Mouse (Mus musculus): ENCODE results near the gene Dspp.

Gene Dspp

DNA sequence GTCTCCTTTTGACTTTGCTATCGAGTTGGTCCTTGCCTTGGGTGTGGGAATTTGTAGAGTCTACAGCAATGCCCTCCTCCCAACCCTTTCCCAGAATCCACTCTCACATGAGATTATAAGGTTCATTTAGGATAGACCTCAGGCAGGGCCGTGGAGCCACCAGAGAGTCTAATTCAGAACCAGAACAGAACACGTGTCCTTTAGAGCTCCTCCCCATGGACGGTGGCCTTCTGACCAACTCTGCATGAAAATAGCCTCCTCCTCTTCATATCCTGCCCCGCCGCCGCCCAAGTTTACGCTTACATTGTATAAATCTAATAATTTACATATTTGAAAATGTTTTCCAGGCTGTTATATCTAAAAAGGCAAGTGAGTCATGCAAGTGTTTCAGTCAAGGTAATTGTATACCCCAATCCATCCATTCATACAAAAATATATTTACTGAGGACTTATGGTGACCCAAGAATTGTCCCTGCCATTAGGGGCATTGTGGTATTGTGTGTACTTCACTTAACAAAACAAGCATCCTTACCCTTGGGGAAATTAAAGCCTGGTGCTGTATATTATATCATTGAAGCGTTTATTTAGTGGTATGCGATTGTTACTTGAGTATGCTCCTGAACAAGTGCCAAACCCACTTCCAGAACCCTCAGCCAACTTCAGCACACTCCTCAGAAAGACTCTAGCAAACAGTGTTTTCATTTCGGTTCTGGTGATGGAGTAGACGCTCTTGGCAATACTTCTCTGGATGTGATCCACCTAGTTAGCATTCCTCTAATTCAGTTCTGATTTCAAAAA lies 30.8 kb downstream of the Dspp start:
- no peak for DNase-seq (ENCODE audit: low spot score in 2 of 2)

- DNase-seq (ENCODE audit: low spot score in 2 of 2) = no peak
Observed at GRCm38 (mm10) chr5:104202351-104202750, 31.8 kb downstream of the Dspp start, which contains the start of gene Dmp1. Dmp1 (plus strand) TSS chr5:104202613.

GRCm38 (mm10) chr5:104212531-104212930 lies 42.0 kb downstream of the Dspp start:
- no peak for DNase-seq (ENCODE audit: low spot score in 2 of 2)

- DNase-seq (ENCODE audit: low spot score in 2 of 2) = no peak
Observed at GRCm38 (mm10) chr5:104218926-104219325, 48.4 kb downstream of the Dspp start.

GRCm38 (mm10) chr5:104224299-104224698 lies 53.8 kb downstream of the Dspp start:
- DNase-seq (ENCODE audit: low spot score in 2 of 2) = no peak

DNA sequence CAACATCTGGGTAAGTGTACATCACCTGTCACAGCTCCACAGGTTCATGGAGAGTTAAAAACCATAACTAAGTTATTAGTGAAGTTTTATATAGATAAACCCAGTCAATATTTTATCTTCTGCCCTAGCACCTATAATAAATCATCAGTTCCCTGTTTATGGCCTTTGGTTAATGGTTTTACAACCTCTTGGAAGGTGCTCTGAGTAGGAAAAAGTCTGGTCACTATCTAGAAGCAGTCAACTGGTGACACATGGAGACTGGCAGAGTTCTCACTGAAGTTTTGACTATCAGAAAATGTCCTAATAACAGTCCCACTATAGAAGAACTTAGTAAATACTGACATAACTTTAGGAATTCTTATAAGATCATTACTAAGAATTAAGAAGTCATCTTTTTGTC lies 54.2 kb downstream of the Dspp start:
- DNase-seq (ENCODE audit: low spot score in 2 of 2) = no peak

GRCm38 (mm10) chr5:104228497-104228896 lies 58.0 kb downstream of the Dspp start:
- DNase-seq (ENCODE audit: low spot score in 2 of 2) = no peak

Measured in right cerebral cortex, postnatal 36 days (tissue).